Mouse (Mus musculus): ENCODE data around the gene Gmeb1. TPM values are rescaled to one million over a fixed set of nuclear protein-coding genes. Genes with fewer than 3 reads are reported as not detected.
A peak's percentile ranks its signal among the peaks of the same experiment; 100 is the strongest.
"Not testable (repeated sequence)": the region's sequence is repeated elsewhere in the genome, so short reads cannot be mapped to it uniquely, and the experiment has no call there.

Gmeb1 gene
- total RNA-seq (2021), result 10 to 100 TPM; 19.8 to 26.8 TPM
- long read RNA-seq, experiment 1, partial matches to known transcripts, result 0 of 3 reads
- long read RNA-seq, experiment 1, other reads (novel, unspliced or antisense), result 2 of 3 reads
- long read RNA-seq, experiment 2, partial matches to known transcripts, result 1 of 10 reads
- long read RNA-seq, experiment 2, other reads (novel, unspliced or antisense), result 6 of 10 reads

DNA sequence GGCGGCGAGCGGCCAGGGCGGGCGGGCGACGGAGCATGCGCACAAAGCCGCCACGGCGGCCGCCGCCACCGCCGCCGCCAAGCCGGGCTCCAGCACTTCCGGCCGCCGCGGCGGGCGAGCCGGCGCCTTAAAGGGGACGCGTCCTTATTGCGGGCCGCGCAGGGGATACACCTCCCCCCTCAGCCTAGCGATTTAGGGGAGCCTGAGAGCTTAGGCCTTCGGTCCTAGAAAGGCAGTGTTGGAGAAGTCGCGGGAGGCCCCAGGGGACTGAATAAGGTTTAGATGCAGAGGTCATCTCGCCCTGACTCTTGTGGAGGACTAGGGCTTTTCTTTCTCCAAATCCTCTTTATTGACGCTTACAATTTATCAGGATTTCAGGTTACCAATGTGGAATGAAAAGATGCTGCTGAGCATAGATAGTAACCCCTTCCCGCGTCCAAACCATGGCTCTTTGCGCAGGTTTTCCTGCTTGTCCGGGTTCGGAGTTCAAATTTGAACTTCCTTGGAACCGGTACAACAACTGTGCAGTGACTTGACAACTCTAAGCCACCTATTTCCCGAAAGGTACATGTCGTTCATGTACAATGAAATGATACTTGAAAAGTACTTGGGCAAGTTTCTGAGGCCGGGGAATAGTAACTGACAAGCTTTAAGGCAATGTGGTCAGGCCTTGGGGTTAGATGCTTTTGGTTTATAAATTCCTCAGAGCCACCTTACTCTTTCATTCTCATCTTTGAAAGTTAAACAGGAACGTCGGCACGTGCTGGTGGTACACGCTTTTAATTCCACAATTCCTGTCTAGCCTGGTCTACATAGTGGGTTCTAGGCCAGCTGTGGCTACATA, at the start of gene Gmeb1:
Gene Gmeb1 (minus strand): TSS at position 89 of the 844 bp plus-strand sequence.
- peak; percentile 42 to 52 for DNase-seq (ENCODE audit: low spot score in 2 of 2)

DNA sequence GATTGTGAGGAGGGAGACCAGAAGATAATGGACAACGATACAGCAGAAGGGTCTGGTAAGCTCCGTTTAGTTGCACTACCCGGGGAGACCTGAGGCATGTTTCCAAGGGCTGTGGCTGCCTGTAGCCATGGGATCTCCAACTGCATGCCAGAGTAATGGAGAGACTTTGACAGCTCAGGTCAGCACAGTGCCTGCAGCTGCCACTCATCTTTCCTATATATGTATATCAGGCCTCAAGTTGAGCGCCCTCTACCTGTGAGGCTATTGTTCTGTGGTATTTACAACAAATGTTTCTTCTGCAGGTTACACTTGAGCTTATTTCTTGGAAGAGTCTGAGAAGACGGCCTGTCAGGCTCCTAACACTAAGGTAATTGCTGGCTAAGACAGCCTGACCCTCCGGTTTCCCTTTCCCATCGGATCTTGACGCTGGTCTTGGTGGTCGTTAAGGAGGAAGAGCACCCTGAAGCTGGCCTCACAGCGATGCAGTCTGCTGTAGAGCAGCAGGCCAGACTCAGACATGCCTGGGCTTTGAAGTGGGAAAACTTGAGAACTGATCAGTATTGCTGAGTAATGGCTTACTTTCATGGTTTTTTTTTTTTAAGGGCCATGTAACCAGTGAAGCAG, 48.6 kb upstream of the Gmeb1 start:
- DNase-seq (ENCODE audit: low spot score in 2 of 2), result no peak

DNA sequence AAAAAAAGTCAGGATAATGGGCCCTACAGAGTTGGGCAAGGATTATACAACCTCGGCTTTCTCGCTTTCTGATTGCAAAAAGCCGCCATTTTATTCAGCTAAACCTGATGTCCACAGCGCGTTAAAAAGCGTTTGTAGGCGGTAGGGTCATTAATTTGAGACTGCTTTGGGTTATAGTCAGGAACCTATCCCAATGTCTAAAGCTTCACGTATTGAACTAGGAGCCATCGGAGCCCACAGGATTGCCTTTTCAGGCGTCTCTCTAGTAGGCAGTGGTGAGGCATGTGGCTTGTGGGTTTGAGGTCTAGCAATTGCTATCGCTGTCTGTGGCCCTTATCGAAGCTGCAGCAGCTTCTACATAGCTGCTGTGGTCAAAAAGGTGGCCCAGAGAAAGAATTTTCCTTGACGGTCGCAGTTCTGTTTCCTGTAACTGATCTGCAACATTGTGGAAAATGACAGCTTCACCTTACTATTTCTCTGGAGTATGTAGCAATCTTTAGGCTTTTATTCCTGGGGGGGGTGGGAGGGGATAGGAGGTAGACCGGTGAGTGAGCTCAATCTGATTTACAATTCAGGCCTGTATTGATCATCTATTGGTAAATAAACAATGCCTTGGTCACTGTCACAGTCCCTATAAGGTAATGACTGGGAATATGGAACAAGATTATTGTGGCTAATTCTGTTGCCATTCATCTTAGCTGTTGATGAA, 47.9 kb upstream of the Gmeb1 start:
- no peak for DNase-seq (ENCODE audit: low spot score in 2 of 2)

DNA sequence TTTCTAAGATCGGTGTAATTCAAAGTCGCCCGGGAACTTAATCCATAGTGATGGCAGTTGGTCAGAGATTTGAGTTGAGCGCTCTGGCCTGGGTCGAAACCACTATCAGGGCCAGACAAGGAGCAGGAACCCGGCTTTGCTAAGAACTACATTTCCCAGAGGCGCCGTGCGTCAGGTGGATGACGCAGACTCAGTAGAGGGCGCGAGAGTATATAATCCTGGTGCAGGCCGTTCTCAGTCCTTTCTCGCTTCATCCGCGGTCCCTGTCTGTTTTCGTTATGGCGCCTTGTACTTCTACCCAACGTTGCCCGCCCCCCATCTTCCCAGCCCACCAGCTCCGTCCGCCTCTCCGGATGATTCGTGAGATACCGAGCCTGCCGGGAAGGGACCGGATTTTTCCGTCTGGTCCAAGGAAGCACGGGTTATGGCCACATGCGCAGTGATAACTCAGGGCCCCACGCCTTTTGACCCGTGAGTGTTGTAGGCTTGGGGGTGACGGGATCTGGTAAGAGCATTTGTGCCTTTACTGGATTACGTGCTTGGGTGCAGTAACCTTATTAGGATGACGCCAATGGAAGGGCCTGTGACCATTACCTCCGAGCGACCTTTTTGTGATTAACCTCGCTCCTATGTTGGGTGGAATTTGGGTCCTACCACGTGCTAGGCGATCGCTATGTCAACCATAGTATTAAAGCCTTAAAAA, 47.2 kb upstream of the Gmeb1 start:
- peak; percentile 68 to 71 for DNase-seq (ENCODE audit: low spot score in 2 of 2)

DNA sequence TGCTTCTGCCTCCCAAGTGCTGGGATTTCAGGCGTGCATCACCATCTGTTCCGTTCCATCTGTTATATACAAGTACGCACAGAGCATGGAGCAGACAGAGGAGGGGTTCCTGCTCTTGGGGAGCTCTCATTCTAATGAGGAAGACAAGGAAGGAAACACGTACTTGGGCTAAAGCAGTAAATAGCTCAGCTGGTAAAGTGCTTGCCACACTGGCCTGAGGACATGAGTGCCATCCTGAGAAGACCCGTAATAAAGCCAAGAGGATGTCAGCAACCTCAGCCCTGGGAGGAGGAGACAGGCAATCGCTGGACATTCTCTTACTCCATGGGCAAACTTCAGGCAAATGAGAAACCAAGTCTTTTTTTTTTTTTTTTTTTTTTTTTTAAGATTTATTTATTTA, 44.6 kb upstream of the Gmeb1 start:
- no peak for DNase-seq (ENCODE audit: low spot score in 2 of 2)

DNA sequence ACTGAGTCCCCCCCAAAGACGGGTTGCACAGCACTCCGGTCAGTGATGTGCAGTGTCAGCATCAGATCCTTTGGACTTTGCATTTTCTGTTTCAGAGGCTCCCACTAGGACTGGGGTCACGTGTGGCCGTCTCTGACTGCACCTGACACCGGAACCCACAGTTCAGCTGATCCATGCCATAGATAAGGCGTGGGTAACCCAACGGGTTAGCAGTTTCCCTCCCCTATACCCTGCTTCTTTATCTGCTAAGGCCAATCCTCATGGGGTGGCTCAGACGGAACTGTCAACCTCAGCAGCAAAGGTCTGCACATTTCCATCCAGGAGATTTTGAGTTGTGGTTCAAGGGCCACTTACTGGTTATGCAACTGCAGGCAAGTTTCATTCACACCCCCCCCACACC, 43.9 kb upstream of the Gmeb1 start:
- no peak for DNase-seq (ENCODE audit: low spot score in 2 of 2)

DNA sequence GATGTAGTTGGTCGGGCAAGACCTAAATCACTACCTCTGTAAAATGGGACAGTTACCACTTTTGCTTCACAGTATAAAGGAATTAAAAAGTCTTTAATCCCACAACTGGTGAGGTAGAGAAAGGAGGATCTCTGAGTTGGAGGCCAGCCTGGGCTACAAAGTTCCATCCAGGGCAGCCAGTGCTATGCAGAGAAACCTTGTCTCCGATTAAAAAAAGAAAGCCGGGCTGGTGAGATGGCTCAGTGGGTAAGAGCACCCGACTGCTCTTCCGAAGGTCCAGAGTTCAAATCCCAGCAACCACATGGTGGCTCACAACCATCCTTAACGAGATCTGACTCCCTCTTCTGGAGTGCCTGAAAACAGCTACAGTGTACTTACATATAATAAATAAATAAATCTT, 42.1 kb upstream of the Gmeb1 start:
- not testable (repeated sequence) for DNase-seq (ENCODE audit: low spot score in 2 of 2)

DNA sequence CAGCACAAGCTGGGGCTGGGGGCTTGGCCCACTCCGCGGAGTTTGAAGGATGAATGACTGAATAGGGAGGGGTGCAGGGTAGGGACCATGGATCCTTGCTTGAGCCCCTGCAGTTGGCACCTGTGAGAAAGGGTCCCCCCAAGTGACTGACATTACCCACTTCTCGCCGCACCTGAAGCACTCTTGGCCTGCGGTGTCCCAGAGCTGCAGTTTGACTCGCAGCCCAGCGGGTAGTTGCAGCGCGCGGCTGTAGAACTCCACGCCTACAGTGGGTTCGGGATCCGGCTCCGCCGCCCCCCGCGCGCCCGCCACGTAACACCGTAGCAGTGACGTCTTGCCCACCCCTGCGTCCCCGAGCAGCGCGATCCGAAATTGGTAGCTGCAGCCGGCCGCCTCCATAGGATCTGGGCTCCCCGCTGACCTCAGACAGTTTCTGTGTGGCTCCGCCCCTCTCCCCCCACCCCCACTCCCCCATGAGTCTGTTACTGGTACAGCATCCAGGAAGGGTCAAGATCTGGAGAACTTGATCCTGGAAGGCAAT, 41.6 kb upstream of the Gmeb1 start, which contains the start of gene Rab42:
Gene Rab42 (minus strand): TSS at position 447 of the 541 bp plus-strand sequence.
- peak; percentile 34 to 36 for DNase-seq (ENCODE audit: low spot score in 2 of 2)

DNA sequence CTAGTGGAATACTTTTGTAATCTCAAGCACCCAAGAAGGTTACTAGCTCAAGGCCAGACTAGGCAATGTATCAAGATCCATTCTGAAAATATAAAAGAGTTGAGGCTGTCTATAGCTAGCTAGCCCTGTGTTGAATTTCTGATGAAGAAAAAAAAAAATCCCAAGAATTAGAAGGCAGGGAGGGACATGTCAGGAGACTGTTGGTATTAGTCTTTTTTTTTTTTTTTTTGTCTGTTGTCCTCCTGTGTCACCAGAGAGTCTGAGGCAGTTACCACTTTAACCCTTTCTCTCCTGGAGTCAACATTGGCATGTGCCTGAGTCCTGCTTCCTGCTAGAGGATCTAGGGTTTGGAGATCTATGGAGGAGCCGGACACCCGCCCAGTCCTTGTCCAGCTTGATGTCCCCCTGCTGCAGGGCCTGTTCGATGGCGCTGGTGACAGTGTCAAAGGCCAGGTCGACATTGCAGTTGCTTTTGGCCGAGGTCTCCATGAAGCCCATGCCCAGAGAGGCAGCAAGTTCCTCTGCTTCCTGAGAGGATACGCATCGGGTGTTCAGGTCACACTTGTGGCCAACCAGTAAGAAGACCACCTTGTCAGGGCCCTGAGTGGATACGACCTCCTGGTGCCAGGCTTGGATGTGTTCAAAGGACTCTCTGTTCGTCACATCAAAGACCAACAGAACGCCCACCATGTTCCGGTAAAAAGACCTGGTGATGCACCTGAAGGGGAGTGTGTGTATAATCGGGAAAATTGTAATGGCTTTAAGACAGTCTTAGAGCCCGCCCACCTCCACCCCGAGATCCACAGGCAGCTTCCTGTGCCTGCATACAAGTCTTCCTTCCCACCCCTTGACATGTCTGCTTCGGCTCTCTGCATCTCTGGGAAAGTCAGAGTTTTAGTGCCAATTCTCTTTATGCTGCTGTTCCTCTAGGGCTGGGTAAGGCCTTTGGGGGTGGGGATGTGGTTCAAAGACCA, 40.9 kb upstream of the Gmeb1 start:
- no peak for DNase-seq (ENCODE audit: low spot score in 2 of 2)

DNA sequence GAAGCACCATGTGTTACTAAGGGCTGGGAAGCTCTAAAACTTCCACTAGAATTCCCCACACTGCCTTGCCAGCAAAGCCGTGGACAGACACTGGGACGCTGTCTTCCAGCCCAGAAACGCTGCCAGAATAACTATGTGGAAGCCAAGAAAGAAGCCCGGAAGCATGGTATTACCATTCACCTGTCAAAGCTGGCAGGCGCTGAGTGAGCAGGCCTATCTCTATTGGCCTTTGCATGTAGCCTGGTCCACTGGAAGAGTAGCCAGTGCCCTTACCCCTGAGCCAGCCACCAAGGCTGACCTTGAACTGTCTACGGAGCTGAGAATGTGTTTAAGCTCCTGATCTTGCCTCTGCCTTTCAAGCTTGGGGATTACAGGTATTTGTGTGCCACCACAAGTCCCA, 40.1 kb upstream of the Gmeb1 start:
- no peak for DNase-seq (ENCODE audit: low spot score in 2 of 2)

DNA sequence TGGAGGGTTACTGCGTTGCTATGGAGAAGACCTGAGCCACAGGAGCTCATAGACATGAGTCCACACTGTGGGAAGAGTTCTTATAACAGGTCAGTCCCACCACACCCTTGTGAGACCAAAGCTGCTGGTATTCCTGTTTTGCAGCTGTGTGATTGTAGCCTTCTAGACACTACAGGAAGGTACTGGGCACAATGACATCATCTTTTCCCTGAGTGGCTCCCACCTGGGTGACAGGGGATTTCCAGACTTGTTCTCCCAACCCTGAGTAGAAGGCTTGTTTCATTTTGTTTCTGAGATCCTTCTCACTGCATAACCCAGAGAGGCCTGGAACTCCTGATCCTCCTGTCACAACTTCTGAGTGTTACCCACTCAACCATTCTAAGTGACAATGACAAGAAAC, 38.4 kb upstream of the Gmeb1 start:
- no peak for DNase-seq (ENCODE audit: low spot score in 2 of 2)

DNA sequence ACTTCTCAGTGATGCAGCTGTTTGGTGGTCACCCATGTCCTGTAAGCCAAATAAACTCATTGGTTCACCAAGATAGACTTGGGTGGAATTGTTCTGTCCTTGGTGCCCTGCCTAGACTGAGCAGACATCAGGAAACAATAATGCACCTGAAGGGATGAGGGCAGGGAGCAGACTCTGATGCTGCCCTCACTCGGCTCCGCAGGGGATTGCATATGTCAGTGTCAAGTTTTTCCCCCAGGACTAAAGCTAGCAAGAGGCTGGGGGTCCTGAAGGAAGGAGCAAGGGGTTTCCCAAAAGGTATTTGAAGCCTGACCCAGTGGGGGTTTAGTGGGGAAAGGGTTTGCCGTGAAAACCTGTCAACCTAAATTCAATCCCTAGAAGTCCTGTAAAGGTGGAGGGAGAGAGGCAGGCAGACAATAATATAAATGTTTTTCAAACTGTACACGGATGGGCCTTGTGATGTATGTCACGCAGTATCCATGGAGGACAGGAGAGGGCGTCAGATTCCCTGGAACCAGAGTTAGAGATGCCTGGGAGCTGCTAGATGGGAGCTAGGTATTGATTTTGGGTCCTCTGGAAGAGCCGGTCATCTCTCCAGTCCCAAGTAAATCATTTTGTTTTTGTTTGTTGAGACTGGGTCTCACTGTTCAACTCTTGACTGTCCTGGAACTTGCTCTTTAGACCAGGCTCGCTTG, 34.4 kb upstream of the Gmeb1 start:
- no peak for DNase-seq (ENCODE audit: low spot score in 2 of 2)

DNA sequence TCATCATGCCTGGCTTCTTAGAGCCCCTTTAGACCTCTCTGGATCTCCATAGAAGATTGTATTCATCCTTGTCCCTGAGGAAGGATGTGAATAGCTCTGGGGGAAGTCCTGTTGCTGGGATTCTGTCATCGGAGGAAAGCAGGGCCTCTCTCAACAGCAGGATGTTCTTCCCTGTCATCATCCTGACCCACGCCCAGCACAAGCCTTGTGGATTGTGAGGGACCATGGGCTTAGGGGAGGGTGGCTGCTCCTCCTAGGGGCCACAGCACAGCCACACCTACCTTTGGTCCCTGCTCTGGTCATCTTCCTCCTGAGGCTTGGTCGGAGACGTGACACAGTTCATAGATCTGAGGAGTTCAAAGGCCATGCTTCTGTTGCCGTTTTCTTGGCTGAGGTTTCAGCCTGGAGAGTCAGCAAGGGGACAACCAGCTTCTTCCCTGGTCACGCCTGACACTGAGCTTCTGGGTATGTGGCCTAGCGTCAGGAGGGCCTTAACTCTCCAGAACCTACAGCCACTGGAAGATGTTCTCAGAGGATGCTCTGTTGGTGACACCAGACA, 32.4 kb upstream of the Gmeb1 start:
- DNase-seq (ENCODE audit: low spot score in 2 of 2), result no peak

DNA sequence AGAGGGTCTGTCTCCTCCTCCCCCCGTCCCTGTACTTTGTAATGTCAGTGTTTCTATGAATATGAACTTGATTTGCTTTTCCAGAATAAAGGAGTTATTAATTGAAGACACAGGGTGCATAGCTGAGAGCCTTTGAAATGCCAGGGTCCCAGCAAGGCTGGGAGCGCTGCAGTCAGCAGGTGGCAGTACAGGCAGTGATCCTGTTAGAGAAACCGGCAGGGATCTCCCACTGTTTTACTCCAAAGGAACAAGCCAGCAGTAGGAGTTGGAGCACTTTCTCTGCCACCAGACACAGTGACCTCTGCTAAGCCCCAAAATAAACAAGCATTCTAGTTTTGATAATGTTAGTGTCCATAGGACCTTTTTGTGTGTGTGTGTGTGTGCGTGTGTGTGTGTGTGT, 31.6 kb upstream of the Gmeb1 start:
- no peak for DNase-seq (ENCODE audit: low spot score in 2 of 2)

DNA sequence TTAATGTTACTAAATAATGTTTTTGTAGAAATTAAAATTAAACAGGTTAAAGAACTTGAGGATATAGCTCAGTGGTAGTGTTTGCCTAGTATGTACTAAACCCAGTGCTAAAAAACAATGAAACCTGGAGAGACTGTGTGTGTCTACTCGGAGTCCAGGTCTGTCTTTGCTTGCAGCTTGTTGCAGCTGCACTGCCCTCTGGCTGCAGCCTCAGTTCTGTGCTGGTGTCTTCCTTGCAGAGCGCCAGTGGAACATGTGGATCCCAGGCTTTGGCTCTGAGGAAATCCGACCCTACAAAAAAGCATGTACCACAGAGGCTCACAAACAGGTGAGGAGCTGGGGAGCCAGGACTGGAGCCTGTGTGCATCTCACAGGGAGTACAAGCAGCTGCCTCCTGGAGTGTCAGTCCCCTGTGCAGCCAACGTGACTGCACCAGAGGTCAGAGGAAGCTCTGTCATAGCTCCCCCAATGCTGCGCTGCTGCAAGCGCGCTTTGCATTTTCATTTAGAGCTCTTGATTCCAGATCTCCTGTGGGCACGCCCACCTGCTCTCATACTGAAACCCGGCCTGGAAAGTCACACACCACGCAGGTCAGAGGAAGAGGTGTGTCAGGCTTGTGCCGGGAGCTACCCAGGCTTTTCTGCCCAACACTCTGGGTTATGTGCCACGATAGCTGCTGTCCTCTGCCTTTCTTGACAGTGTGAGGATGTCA, 30.4 kb upstream of the Gmeb1 start:
- no peak for DNase-seq (ENCODE audit: low spot score in 2 of 2)

DNA sequence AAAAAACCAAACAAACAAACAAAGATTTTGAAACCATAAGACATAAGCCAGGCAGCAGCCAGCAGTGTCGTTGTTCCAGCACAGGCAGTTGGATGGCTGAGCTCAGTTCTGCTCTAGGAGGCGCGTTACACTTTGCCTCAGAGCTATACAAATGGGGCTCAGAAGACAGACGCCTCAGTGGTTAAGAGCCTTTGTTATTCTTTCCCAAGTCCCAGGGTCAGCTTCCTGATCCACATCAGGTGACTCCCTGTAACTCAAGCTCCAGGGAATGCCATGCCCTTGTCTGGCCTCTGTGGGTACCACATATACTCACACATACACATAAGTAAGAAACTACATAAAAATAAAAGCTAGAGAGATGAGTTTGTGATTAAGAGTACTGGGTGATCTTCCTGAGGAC, 29.7 kb upstream of the Gmeb1 start:
- no peak for DNase-seq (ENCODE audit: low spot score in 2 of 2)

DNA sequence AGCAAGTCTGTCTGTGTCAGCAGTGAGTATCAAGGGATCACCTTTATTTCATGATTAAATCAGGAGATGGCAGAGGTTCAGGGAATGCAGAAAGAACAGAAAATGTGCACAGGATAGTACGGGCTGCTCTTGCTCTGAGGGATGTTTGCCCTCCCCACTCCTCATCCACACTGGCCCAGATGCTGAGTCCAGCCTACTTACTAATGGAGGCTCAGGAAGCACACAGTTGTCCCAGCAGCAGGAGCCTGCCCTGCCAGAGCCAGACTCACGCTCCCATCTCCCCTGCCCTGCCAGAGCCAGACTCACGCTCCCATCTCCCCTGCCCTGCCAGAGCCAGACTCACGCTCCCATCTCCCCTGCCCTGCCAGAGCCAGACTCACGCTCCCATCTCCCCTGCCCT, 27.4 kb upstream of the Gmeb1 start:
- DNase-seq (ENCODE audit: low spot score in 2 of 2), result not testable (repeated sequence)

DNA sequence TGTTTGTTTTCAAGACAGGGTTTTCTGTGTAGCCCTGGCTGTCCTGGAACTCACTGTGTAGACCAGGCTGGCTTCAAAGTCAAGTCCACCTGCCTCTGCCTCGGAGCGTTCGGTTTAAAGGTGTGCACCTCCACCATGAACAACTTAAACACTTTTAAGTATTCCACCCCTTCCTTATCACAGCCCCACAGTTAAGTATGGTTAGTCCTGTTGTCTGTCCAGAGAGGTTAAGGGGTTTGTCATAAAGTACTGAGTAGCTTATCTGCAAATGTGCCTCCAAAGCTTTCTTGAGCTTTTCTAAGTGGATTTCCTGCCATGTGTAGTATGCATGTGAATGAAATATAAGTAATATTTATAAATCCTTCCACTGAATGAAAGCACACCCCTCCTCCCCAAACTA, 14.5 kb upstream of the Gmeb1 start:
- no peak for DNase-seq (ENCODE audit: low spot score in 2 of 2)

All from adrenal gland, postnatal 4 days (tissue).